Mouse (Mus musculus): ENCODE data around the gene Hao2.

GRCm38 (mm10) chr3:98895071-98895601 is 2.1 kb upstream of the Hao2 start:
- TF ChIP-seq CTCF (conservative IDR thresholded peaks at IDR 0.05; ENCODE audit: insufficient read depth, insufficient read length, low read depth, low read length) (peak; percentile 27; the same call in 1 of the 2 replicates), POLR2A (IDR thresholded peaks at IDR 0.05; ENCODE audit: low read depth, low read length) (no peak)
